Mouse (Mus musculus): ENCODE measurements at regions not wholly inside any gene's neighbourhood (a gene's known extent, or its start where the extent isn't known, plus 50 kb on each side); places are given as distances from the start of the nearest gene placed in this dataset.
"Not testable (repeated sequence)": the region's sequence is repeated elsewhere in the genome, so short reads cannot be mapped to it uniquely, and the experiment has no call there.

- no peak for DNase-seq
Measured at GRCm38 (mm10) chr12:16374331-16374996, 236.3 kb downstream of the Lpin1 start.

GRCm38 (mm10) chr12:16370061-16370460 lies 240.7 kb downstream of the Lpin1 start:
- no peak for DNase-seq

GRCm38 (mm10) chr12:16362341-16362740 lies 248.4 kb downstream of the Lpin1 start:
- DNase-seq = no peak

GRCm38 (mm10) chr12:16358831-16359230 lies 251.9 kb downstream of the Lpin1 start:
- no peak for DNase-seq

- no peak for DNase-seq
Measured at GRCm38 (mm10) chr12:16354711-16355110, 256.1 kb downstream of the Lpin1 start.

- DNase-seq = no peak
Measured at GRCm38 (mm10) chr12:16351751-16352150, 259.0 kb downstream of the Lpin1 start.

GRCm38 (mm10) chr12:16349310-16349709 lies 261.5 kb downstream of the Lpin1 start:
- no peak for DNase-seq

GRCm38 (mm10) chr12:16344021-16344420 lies 266.7 kb downstream of the Lpin1 start:
- DNase-seq = no peak

GRCm38 (mm10) chr12:16342030-16342429 lies 268.7 kb downstream of the Lpin1 start:
- not testable (repeated sequence) for DNase-seq

GRCm38 (mm10) chr12:16331456-16331855 lies 279.3 kb downstream of the Lpin1 start:
- DNase-seq = no peak

GRCm38 (mm10) chr12:16329129-16329528 lies 281.6 kb downstream of the Lpin1 start:
- DNase-seq = no peak

GRCm38 (mm10) chr12:16320536-16321402 lies 290.0 kb downstream of the Lpin1 start:
- no peak for DNase-seq

GRCm38 (mm10) chr12:16308101-16308500 lies 302.7 kb downstream of the Lpin1 start:
- no peak for DNase-seq

GRCm38 (mm10) chr12:16304701-16305377 lies 305.9 kb downstream of the Lpin1 start:
- no peak for DNase-seq

- DNase-seq = no peak
Measured at GRCm38 (mm10) chr12:16285061-16285460, 325.7 kb downstream of the Lpin1 start.

GRCm38 (mm10) chr12:16279146-16279545 lies 331.6 kb downstream of the Lpin1 start:
- DNase-seq = no peak

- DNase-seq = no peak
Measured at GRCm38 (mm10) chr12:16277567-16278332, 333.0 kb downstream of the Lpin1 start.

- DNase-seq = no peak
Measured at GRCm38 (mm10) chr12:16277144-16277543, 333.6 kb downstream of the Lpin1 start.

GRCm38 (mm10) chr12:16276301-16276700 lies 334.5 kb downstream of the Lpin1 start:
- no peak for DNase-seq

- DNase-seq = no peak
Measured at GRCm38 (mm10) chr12:16272441-16272840, 338.3 kb downstream of the Lpin1 start.

- DNase-seq = no peak
Measured at GRCm38 (mm10) chr12:16270876-16271275, 339.9 kb downstream of the Lpin1 start.

GRCm38 (mm10) chr12:16269706-16270105 lies 341.1 kb downstream of the Lpin1 start:
- no peak for DNase-seq
